Mouse (Mus musculus) erythroblast, embryonic 14.5 days (primary cell): Measurements from ENCODE around the gene Stx8.

Source experiments
- GATA1 ChIP-seq: IDR thresholded peaks from 2 replicates; pipeline ENCODE4 v1.6.1; 2012; ENCODE audit warnings: low read length, inconsistent platforms, mixed read lengths
- TAL1 ChIP-seq: IDR thresholded peaks from 3 replicates; pipeline ENCODE4 v1.6.1; 2012; ENCODE audit warnings: low read length, inconsistent platforms, mixed read lengths

DNA sequence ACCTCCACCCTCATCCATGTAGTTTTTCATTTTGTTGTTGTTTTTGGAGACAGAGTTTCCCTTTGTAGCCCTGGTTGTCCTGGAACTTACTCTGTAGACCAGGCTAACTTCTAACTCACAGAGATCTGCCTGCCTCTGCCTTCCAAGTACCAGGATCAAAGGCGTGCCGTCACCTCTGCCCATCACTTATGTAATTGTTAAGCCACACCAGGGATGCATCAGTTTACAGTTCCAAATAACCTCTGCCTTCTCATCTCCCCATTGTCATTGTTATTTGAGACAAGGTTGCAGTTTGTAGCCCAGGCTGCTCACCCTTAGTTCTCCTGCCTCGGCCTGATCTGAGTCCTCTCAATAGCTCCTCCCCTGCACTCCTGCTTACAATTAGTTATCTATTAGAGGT is 33.8 kb upstream of the Stx8 start:
- TF ChIP-seq TAL1 (no peak), GATA1 (no peak)
